Mouse (Mus musculus) liver, postnatal 0 days (tissue): ENCODE results near the gene Ncor2. TPM values are rescaled to one million over a fixed set of nuclear protein-coding genes. Genes with fewer than 3 reads are reported as not detected.

Source experiments
- ATAC-seq: fragments of 200-750 bp; cut with Nextera tagmentation; 2 replicates; pipeline ENCODE4 v1.8.0; 2017; ENCODE audit warnings: mild to moderate bottlenecking, moderate library complexity
- DNase-seq: peaks from one replicate; pipeline ENCODE4 v3.0.0-alpha.2; 2016
- H3K27ac ChIP-seq: fragments of 300-500 bp; sonication (generic); 2 replicates; pipeline ENCODE4 v1.5.1; 2014; ENCODE audit warnings: antibody characterized with exemption, moderate library complexity, mild to moderate bottlenecking, low read depth
- H3K27me3 ChIP-seq: fragments of 300-500 bp; sonication (generic); 2 replicates; pipeline ENCODE4 v1.6.1; 2014; ENCODE audit warnings: low read length, control low read depth, mixed read lengths; ENCODE audit not compliant: insufficient read depth
- H3K36me3 ChIP-seq: fragments of 300-500 bp; sonication (generic); replicated peaks from 2 replicates; pipeline ENCODE4 v1.6.1; 2014; ENCODE audit warnings: mild to moderate bottlenecking, control low read depth, low read length, moderate library complexity, mixed read lengths; ENCODE audit not compliant: insufficient read depth
- H3K4me1 ChIP-seq: fragments of 300-500 bp; sonication (generic); 2 replicates; pipeline ENCODE4 v1.6.1; 2014; ENCODE audit warnings: antibody characterized with exemption, mild to moderate bottlenecking, control low read depth; ENCODE audit not compliant: insufficient read depth
- H3K4me2 ChIP-seq: fragments of 300-500 bp; sonication (generic); 2 replicates; pipeline ENCODE4 v1.6.1; 2014; ENCODE audit warnings: low read depth, mild to moderate bottlenecking, low read length, moderate library complexity, mixed read lengths
- H3K4me3 ChIP-seq: fragments of 300-500 bp; sonication (generic); 2 replicates; pipeline ENCODE4 v1.5.1; 2014; ENCODE audit warnings: low read depth, low read length
- H3K9ac ChIP-seq: fragments of 300-500 bp; sonication (generic); replicated peaks from 2 replicates; pipeline ENCODE4 v1.6.1; 2014; ENCODE audit warnings: mild to moderate bottlenecking, moderate library complexity
- H3K9me3 ChIP-seq: fragments of 300-500 bp; sonication (generic); 2 replicates; pipeline ENCODE4 v1.6.1; 2016; ENCODE audit warnings: mild to moderate bottlenecking, control low read depth, low read length, mixed read lengths
- CTCF ChIP-seq: sonication (generic); IDR thresholded peaks from 2 replicates; pipeline ENCODE4 v1.5.1; 2016; ENCODE audit warnings: antibody characterized with exemption, low read depth
- EP300 ChIP-seq: IDR thresholded peaks from 2 replicates; pipeline ENCODE4 v1.6.1; 2016; ENCODE audit warnings: antibody characterized with exemption, low read depth, mild to moderate bottlenecking
- WGBS: fragments of 180-500 bp; shearing (Covaris S2); extraction: QIAGEN DNeasy Blood & Tissue Kit; methylation state at CpG from one replicate; pipeline ENCODE4 v1.1.7; 2014; ENCODE audit not compliant: insufficient replicate concordance; 5-methylcytosine and 5-hydroxymethylcytosine counted together
- polyA plus RNA-seq: library from polyadenylated mRNA; unstranded; fragments of >200 nt; fragmentation: Nextera tagmentation; extraction: Ambion mirVana; gene quantifications from 2 replicates; pipeline ENCODE4 v1.2.1, GENCODE M21; 2015

The Ncor2 gene
- polyA plus RNA-seq, 1 experiment from 2014 or later: 3.1 TPM

DNA sequence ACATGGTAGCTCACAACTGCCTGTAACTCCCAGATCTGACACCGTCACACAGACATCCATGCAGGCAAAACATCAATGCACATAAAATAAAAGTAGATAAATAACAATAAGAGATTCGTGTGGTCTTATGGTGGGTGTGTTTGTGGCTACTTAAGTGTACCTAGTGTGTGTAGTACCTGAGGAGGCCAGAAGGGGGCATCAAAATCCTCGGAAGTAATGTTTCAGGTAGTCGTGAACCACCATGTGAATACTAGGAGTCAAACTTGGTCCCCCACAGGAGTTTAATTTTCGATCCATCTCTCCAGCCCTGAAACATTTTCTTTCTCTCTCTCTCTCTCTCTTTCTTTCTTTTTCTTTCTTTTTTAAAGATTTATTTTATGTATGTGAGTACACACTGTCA lies 192.8 kb downstream of the Ncor2 start:
- 77% methylated on average over 5 of the region's 5 CpGs for WGBS
- no peak overlapping the region for H3K4me3 ChIP-seq
- no peak overlapping the region for H3K9ac ChIP-seq
- H3K4me2 ChIP-seq: no peak overlapping the region
- ATAC-seq (no peak), DNase-seq (no peak)
- peak; percentile 48 for TF ChIP-seq CTCF
- no peak for TF ChIP-seq EP300
- 0 out of 2 replicates have a peak, but pooled peaks cover 3% of the 10 kb centered on the region for H3K9me3 ChIP-seq
- H3K27me3 ChIP-seq: no peaks in the 10 kb centered on the region
- no peak overlapping the region for H3K27ac ChIP-seq
- H3K4me1 ChIP-seq: no peaks in the 10 kb centered on the region
- no peaks in the 10 kb centered on the region for H3K36me3 ChIP-seq

DNA sequence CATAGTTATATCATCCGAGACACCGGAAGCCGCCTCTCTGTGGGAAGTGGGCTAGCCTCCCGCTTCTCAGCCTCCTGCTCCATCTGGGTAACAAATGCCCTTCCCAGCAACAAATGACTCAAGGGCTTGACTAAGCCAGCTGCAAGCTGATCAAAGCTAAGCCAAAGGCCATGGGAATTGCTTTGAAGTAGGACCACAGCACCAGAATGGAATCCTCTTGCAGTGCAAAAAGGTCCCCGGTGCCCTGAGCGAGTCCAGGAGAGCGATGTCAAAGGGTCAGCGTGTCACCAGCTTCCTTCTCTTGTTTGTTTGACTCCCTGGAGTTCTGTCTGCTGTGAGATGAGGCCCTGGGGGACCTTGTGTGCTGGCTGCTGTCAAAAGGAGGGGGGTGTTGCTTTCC lies 209.2 kb downstream of the Ncor2 start:
- WGBS: 44% methylated on average over 8 of the region's 8 CpGs
- ATAC-seq: no peak

More for the DNA sequence above, 209.2 kb downstream of the Ncor2 start:
- no peaks in the 10 kb centered on the region for H3K27me3 ChIP-seq
- H3K4me2 ChIP-seq: no peak overlapping the region
- H3K4me1 ChIP-seq: no peaks in the 10 kb centered on the region
- no peak overlapping the region for H3K27ac ChIP-seq
- H3K4me3 ChIP-seq: no peak overlapping the region
- no peak overlapping the region for H3K9ac ChIP-seq
- DNase-seq: no peak
- TF ChIP-seq EP300 (no peak), CTCF (no peak)
- H3K9me3 ChIP-seq: no peaks in the 10 kb centered on the region
- no peaks in the 10 kb centered on the region for H3K36me3 ChIP-seq

Other genes with a start within 250 kb of the Ncor2 start
- gene Rflna, start 176.0 kb downstream of the Ncor2 start, polyA plus RNA-seq: 0.21 and 0.27 TPM in 2 replicates
- 105 and 109 TPM in 2 replicates for gene Scarb1, start 161.9 kb upstream of the Ncor2 start, polyA plus RNA-seq
- 0.17 and 0.18 TPM in 2 replicates for gene Gm10382, start 210.1 kb upstream of the Ncor2 start, polyA plus RNA-seq
- 369 and 531 TPM in 2 replicates for gene Ubc, start 211.0 kb upstream of the Ncor2 start, polyA plus RNA-seq